Mouse (Mus musculus) thymus, adult 2 months (tissue): ENCODE results near the gene Elovl6.

Source experiments
- CTCF ChIP-seq: fragments of 200-500 bp; IDR thresholded peaks from 2 replicates; pipeline ENCODE4 v1.5.1; 2012; ENCODE audit warnings: mild to moderate bottlenecking, control low read depth, low read length, moderate library complexity, borderline replicate concordance; ENCODE audit not compliant: control insufficient read depth, poor library complexity, insufficient read depth; ENCODE audit errors: extremely low read depth
- POLR2A ChIP-seq: fragments of 200-500 bp; IDR thresholded peaks from 2 replicates; pipeline ENCODE4 v1.6.1; 2012; ENCODE audit warnings: mild to moderate bottlenecking, low read length, control low read depth, moderate library complexity; ENCODE audit not compliant: control insufficient read depth, poor library complexity, insufficient read depth; ENCODE audit errors: extremely low read depth

DNA sequence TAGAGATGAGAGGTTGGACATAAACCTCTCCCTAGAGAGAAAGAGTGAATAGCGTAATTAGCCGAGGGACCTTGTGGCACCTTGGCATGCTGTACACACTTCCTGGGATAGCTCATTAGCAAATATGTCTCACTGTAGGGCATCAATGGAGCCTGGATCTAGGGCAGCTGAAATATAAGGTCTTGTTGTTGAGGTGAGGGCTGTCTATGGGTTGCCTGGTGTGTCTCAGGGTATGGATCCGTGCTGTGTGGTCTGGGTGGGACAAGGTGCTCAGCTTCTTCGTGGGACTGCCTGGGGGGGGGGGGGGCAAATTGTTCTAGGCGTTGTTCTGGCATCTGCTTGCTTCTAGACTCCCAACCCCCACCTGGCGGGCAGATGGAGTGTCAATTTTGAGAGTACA lies 13.6 kb downstream of the Elovl6 start:
- no peak for TF ChIP-seq CTCF
- TF ChIP-seq POLR2A: no peak
